Mouse (Mus musculus): ENCODE measurements at regions not wholly inside any gene's neighbourhood (a gene's known extent, or its start where the extent isn't known, plus 50 kb on each side); places are given as distances from the start of the nearest gene placed in this dataset.

GRCm38 (mm10) chr8:33985430-33985977 is 126.0 kb downstream of the Gm10131 start:
- Histone ChIP-seq H3K36me3 (ENCODE audit: control insufficient read depth, insufficient read depth) (no peaks in the 10 kb centered on the region), H3K9me3 (replicated peaks; ENCODE audit: control insufficient read depth, low read length) (no peaks in the 10 kb centered on the region), H3K4me3 (ENCODE audit: low read length) (no peak overlapping the region), H3K27me3 (ENCODE audit: control insufficient read depth, insufficient read depth, low read length) (no peaks in the 10 kb centered on the region), H3K4me2 (ENCODE audit: low read depth, low read length) (no peak overlapping the region), H3K4me1 (ENCODE audit: control insufficient read depth, insufficient read depth, low read length) (0 out of 2 replicates have a peak, but pooled peaks cover 7% of the 10 kb centered on the region), H3K27ac (ENCODE audit: low read length) (no peak overlapping the region), H3K9ac (ENCODE audit: low read length) (no peak overlapping the region)
- no peak for ATAC-seq (replicated peaks; ENCODE audit: extremely low read depth, insufficient read depth, low FRiP score)
- 64% methylated on average over 11 of the region's 11 CpGs for WGBS

- no peaks in the 10 kb centered on the region for H3K27me3 ChIP-seq (ENCODE audit: control insufficient read depth, insufficient read depth, low read length)
- peaks cover 24% of the 10 kb centered on the region for H3K4me1 ChIP-seq (ENCODE audit: control insufficient read depth, insufficient read depth, low read length)
- no peak overlapping the region for H3K9ac ChIP-seq (ENCODE audit: low read length)
- no peaks in the 10 kb centered on the region for H3K36me3 ChIP-seq (ENCODE audit: control insufficient read depth, insufficient read depth)
- H3K4me3 ChIP-seq (ENCODE audit: low read length): no peak overlapping the region
- no peaks in the 10 kb centered on the region for H3K9me3 ChIP-seq (replicated peaks; ENCODE audit: control insufficient read depth, low read length)
- no peak overlapping the region for H3K4me2 ChIP-seq (ENCODE audit: low read depth, low read length)
- no peak for ATAC-seq (replicated peaks; ENCODE audit: extremely low read depth, insufficient read depth, low FRiP score)
- 70% methylated on average over 4 of the region's 4 CpGs for WGBS
- no peak overlapping the region for H3K27ac ChIP-seq (ENCODE audit: low read length)
Observed at GRCm38 (mm10) chr8:33981629-33982028, 129.9 kb downstream of the Gm10131 start.

GRCm38 (mm10) chr8:33980999-33981398 is 130.5 kb downstream of the Gm10131 start:
- H3K36me3 ChIP-seq (ENCODE audit: control insufficient read depth, insufficient read depth): no peaks in the 10 kb centered on the region
- peaks cover 24% of the 10 kb centered on the region for H3K4me1 ChIP-seq (ENCODE audit: control insufficient read depth, insufficient read depth, low read length)
- no peak overlapping the region for H3K4me2 ChIP-seq (ENCODE audit: low read depth, low read length)
- H3K9ac ChIP-seq (ENCODE audit: low read length): no peak overlapping the region; the same call in 1 of the 2 replicates
- no peak for ATAC-seq (replicated peaks; ENCODE audit: extremely low read depth, insufficient read depth, low FRiP score)
- no peak overlapping the region for H3K4me3 ChIP-seq (ENCODE audit: low read length)
- WGBS: 43% methylated on average over 7 of the region's 7 CpGs
- no peaks in the 10 kb centered on the region for H3K9me3 ChIP-seq (replicated peaks; ENCODE audit: control insufficient read depth, low read length)
- H3K27ac ChIP-seq (ENCODE audit: low read length): peak overlapping the region; percentile 69
- H3K27me3 ChIP-seq (ENCODE audit: control insufficient read depth, insufficient read depth, low read length): no peaks in the 10 kb centered on the region
